Mouse (Mus musculus): ENCODE data around the gene Nrsn2. TPM values are rescaled to one million over a fixed set of nuclear protein-coding genes. Genes with fewer than 3 reads are reported as not detected.
A peak's percentile ranks its signal among the peaks of the same experiment; 100 is the strongest.

Nrsn2 gene
- polyA plus RNA-seq (2012; rRNA removed) (3.6 and 4.9 TPM in 2 replicates), polyA plus RNA-seq (2014; fragmentation: Nextera tagmentation; extraction: Ambion mirVana) (2.5 and 2.7 TPM in 2 replicates)

- Histone ChIP-seq H3K4me3 (replicated peaks; ENCODE audit: low read length) (peak within 1 kb of the TSS; percentile 24), H3K9ac (ENCODE audit: low read depth, low read length, severe bottlenecking) (peak within 1 kb of the TSS; percentile 48; the same call in 1 of the 2 replicates), H3K4me2 (replicated peaks; ENCODE audit: low read depth, low read length, severe bottlenecking) (peak within 1 kb of the TSS; percentile 45), H3K4me1 (ENCODE audit: control insufficient read depth, insufficient read depth, low read length) (peaks cover 7% of the 10 kb centered on the region; the same call in 1 of the 2 replicates), H3K27ac (replicated peaks; ENCODE audit: low read depth, low read length) (no peak within 1 kb of the TSS), H3K9me3 (ENCODE audit: control insufficient read depth, low read length) (no peaks in the 10 kb centered on the region), H3K36me3 (ENCODE audit: control insufficient read depth, insufficient read depth, low read length) (no peaks in the 10 kb centered on the region), H3K27me3 (ENCODE audit: control insufficient read depth, insufficient read depth, low read length) (no peaks in the 10 kb centered on the region)
- no peak for TF ChIP-seq POLR2A (IDR thresholded peaks at IDR 0.05; ENCODE audit: borderline replicate concordance, extremely low read depth, insufficient read depth, insufficient read length)
- 3% methylated on average over 9 of the region's 16 CpGs for WGBS
- no peak for DNase-seq (ENCODE audit: low spot score)
- ATAC-seq (ENCODE audit: low FRiP score, low read depth), result peak; percentile 69
Observed at GRCm38 (mm10) chr2:152376345-152376741, at the start of gene Nrsn2. TSS of gene Nrsn2 (minus strand) at chr2:152376638.

GRCm38 (mm10) chr2:152415786-152416185 lies 39.3 kb upstream of the Nrsn2 start:
- peak overlapping the region; percentile 96; the same call in 1 of the 2 replicates for H3K4me3 ChIP-seq (replicated peaks; ENCODE audit: low read length)
- no peak for ATAC-seq (ENCODE audit: low FRiP score, low read depth)

GRCm38 (mm10) chr2:152415287-152415686 lies 38.8 kb upstream of the Nrsn2 start, which contains the start of gene 6820408C15Rik:
TSS of gene 6820408C15Rik (plus strand) at chr2:152415587.
- ATAC-seq (ENCODE audit: low FRiP score, low read depth) (no peak), DNase-seq (ENCODE audit: low spot score) (no peak)
- H3K36me3 ChIP-seq (ENCODE audit: control insufficient read depth, insufficient read depth, low read length), result peaks cover 4% of the 10 kb centered on the region; the same call in 1 of the 2 replicates
- H3K4me2 ChIP-seq (replicated peaks; ENCODE audit: low read depth, low read length, severe bottlenecking), result peak within 1 kb of the TSS; percentile 86
- peak within 1 kb of the TSS; percentile 98 for H3K9ac ChIP-seq (ENCODE audit: low read depth, low read length, severe bottlenecking)
- H3K4me1 ChIP-seq (ENCODE audit: control insufficient read depth, insufficient read depth, low read length), result peaks cover 16% of the 10 kb centered on the region
- H3K27ac ChIP-seq (replicated peaks; ENCODE audit: low read depth, low read length), result peak within 1 kb of the TSS; percentile 98
- peak within 1 kb of the TSS; percentile 96 for H3K4me3 ChIP-seq (replicated peaks; ENCODE audit: low read length)
- 19% methylated on average over 4 of the region's 4 CpGs for WGBS
- H3K27me3 ChIP-seq (ENCODE audit: control insufficient read depth, insufficient read depth, low read length), result no peaks in the 10 kb centered on the region
- no peak for TF ChIP-seq POLR2A (IDR thresholded peaks at IDR 0.05; ENCODE audit: borderline replicate concordance, extremely low read depth, insufficient read depth, insufficient read length)
- peaks cover 7% of the 10 kb centered on the region; the same call in 1 of the 2 replicates for H3K9me3 ChIP-seq (ENCODE audit: control insufficient read depth, low read length)

More at GRCm38 (mm10) chr2:152415786-152416185, 39.3 kb upstream of the Nrsn2 start:
- no peaks in the 10 kb centered on the region for H3K27me3 ChIP-seq (ENCODE audit: control insufficient read depth, insufficient read depth, low read length)
- H3K9me3 ChIP-seq (ENCODE audit: control insufficient read depth, low read length), result peaks cover 7% of the 10 kb centered on the region; the same call in 1 of the 2 replicates
- no peak for TF ChIP-seq POLR2A (IDR thresholded peaks at IDR 0.05; ENCODE audit: borderline replicate concordance, extremely low read depth, insufficient read depth, insufficient read length)
- peaks cover 11% of the 10 kb centered on the region for H3K4me1 ChIP-seq (ENCODE audit: control insufficient read depth, insufficient read depth, low read length)
- peaks cover 4% of the 10 kb centered on the region; the same call in 1 of the 2 replicates for H3K36me3 ChIP-seq (ENCODE audit: control insufficient read depth, insufficient read depth, low read length)
- peak overlapping the region; percentile 86 for H3K4me2 ChIP-seq (replicated peaks; ENCODE audit: low read depth, low read length, severe bottlenecking)
- DNase-seq (ENCODE audit: low spot score), result no peak
- H3K27ac ChIP-seq (replicated peaks; ENCODE audit: low read depth, low read length), result peak overlapping the region; percentile 98
- peak overlapping the region; percentile 98 for H3K9ac ChIP-seq (ENCODE audit: low read depth, low read length, severe bottlenecking)
- 93% methylated on average over 3 of the region's 3 CpGs for WGBS

DNA sequence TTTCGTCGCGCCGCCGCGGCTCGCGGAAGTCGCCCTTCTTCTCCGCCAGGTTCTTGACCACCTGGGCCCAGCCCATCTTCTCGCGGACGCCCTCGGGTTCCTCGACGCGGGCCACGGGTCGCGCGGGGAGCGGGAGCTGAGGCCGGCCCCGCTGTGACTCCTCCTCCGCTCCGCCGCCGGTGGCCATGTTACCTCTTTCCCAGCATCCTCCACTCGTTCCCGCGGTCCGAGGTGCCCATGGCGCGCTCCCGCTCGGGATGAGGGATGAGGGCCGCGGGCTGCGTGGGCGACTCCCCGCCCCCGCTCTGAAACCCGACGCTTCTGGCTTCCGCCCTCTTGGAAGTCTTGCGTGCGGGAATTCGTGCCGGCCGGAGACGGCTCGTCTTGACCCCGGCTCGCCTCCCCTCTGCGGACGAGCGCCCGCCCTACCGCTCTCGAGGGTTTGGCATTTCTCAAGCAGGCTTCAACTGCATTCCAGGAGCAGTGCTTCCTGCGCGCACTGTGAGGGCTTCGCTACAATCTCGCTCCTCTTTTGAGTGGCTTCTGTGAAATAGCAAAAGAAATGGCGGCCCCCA lies 38.2 kb upstream of the Nrsn2 start, which contains the start of gene Zcchc3:
Gene Zcchc3 (minus strand): TSS at position 437 of the 575 bp plus-strand sequence.
- DNase-seq (ENCODE audit: low spot score) (peak; percentile 92), ATAC-seq (ENCODE audit: low FRiP score, low read depth) (peak; percentile 85)
- H3K9me3 ChIP-seq (ENCODE audit: control insufficient read depth, low read length), result peaks cover 7% of the 10 kb centered on the region; the same call in 1 of the 2 replicates
- peak within 1 kb of the TSS; percentile 86 for H3K4me2 ChIP-seq (replicated peaks; ENCODE audit: low read depth, low read length, severe bottlenecking)
- peak; percentile 49; the same call in 1 of the 2 replicates for TF ChIP-seq POLR2A (IDR thresholded peaks at IDR 0.05; ENCODE audit: borderline replicate concordance, extremely low read depth, insufficient read depth, insufficient read length)
- H3K4me1 ChIP-seq (ENCODE audit: control insufficient read depth, insufficient read depth, low read length), result peaks cover 22% of the 10 kb centered on the region
- peaks cover 4% of the 10 kb centered on the region; the same call in 1 of the 2 replicates for H3K36me3 ChIP-seq (ENCODE audit: control insufficient read depth, insufficient read depth, low read length)
- H3K27me3 ChIP-seq (ENCODE audit: control insufficient read depth, insufficient read depth, low read length), result no peaks in the 10 kb centered on the region
- H3K4me3 ChIP-seq (replicated peaks; ENCODE audit: low read length), result peak within 1 kb of the TSS; percentile 96
- H3K9ac ChIP-seq (ENCODE audit: low read depth, low read length, severe bottlenecking), result peak within 1 kb of the TSS; percentile 98
- WGBS, result under 1% methylated on average over 54 of the region's 65 CpGs
- peak within 1 kb of the TSS; percentile 98 for H3K27ac ChIP-seq (replicated peaks; ENCODE audit: low read depth, low read length)

DNA sequence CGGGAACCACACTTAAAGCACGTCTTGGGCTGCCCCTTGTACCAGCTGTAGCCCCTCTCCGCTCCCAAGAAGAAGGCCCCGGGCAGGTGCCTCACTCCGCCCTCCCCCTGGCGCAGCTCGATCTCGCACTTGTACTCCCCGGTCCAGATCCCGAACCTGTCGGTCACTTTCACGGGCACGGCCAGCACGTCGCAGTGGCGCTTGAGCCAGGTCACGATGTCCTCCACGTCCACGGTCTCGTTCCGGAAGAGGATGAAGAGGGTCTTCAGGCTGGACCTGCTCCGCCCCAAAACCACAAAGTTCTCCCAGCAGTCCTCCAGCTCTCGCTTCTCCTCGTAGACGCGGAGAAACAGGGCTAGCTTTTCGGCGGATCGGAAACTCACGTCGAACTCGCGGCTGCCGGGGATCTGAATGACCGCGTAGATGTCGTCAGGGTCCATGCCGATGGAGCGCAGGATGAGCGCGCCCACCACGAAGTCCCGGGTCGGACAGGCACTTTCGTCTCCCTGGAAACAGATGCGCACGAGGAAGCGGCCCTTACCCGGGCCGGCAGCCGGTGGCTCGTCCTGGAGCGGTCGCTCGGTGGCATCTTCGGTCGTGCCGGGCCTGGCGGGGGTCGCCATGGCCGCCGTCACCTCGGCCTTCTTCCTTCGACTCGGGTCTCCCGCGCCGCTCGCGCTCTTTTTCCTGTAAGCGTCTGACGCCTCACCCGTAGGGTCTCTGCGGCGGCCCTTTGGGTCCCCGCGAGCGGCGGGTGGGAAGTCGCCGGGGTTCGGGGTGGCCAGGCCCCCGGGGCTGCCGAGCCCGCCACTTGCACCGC lies 37.5 kb upstream of the Nrsn2 start:
- Histone ChIP-seq H3K9ac (ENCODE audit: low read depth, low read length, severe bottlenecking) (peak overlapping the region; percentile 98), H3K4me3 (replicated peaks; ENCODE audit: low read length) (peak overlapping the region; percentile 96), H3K4me2 (replicated peaks; ENCODE audit: low read depth, low read length, severe bottlenecking) (peak overlapping the region; percentile 86), H3K27ac (replicated peaks; ENCODE audit: low read depth, low read length) (peak overlapping the region; percentile 98), H3K27me3 (ENCODE audit: control insufficient read depth, insufficient read depth, low read length) (no peaks in the 10 kb centered on the region), H3K9me3 (ENCODE audit: control insufficient read depth, low read length) (peaks cover 7% of the 10 kb centered on the region; the same call in 1 of the 2 replicates), H3K4me1 (ENCODE audit: control insufficient read depth, insufficient read depth, low read length) (peaks cover 22% of the 10 kb centered on the region), H3K36me3 (ENCODE audit: control insufficient read depth, insufficient read depth, low read length) (peaks cover 4% of the 10 kb centered on the region; the same call in 1 of the 2 replicates)
- DNase-seq (ENCODE audit: low spot score) (no peak), ATAC-seq (ENCODE audit: low FRiP score, low read depth) (no peak)
- under 1% methylated on average over 68 of the region's 86 CpGs for WGBS
- TF ChIP-seq POLR2A (IDR thresholded peaks at IDR 0.05; ENCODE audit: borderline replicate concordance, extremely low read depth, insufficient read depth, insufficient read length), result no peak
